8 mouse cellular contexts compared by ENCODE assay signal in genomic region chr13:41146271-41146670, GRCm38 (mm10). TPM values are rescaled to one million over a fixed set of nuclear protein-coding genes. Genes with fewer than 3 reads are reported as not detected.
DNase-seq lines count a peak whose midpoint lies in the region; ATAC-seq and TF ChIP-seq lines count a peak whose summit lies in the region.

No protein-coding gene starts in this region.

- intact Hi-C loops in heart, postnatal 10 days (cut with DNase I) = loop anchor here (5.0 kb wide), 1 partner anchor 426 kb away; no protein-coding TSS in a partner anchor
- intact Hi-C loops in left cerebral cortex, postnatal 10 days (cut with DNase I) = no loop called here

- H3K9ac ChIP-seq in kidney, embryonic 14.5 days (ENCODE audit: low read depth, low read length) = no peak overlapping the region

- H3K27me3 ChIP-seq in kidney, embryonic 14.5 days (ENCODE audit: control insufficient read depth, insufficient read depth, low read length) = no peaks in the 10 kb centered on the region
- no peaks in the 10 kb centered on the region for H3K27me3 ChIP-seq in thymus, adult 2 months (ENCODE audit: control insufficient read depth, insufficient read depth, low read length)

- no peak overlapping the region for H3K4me2 ChIP-seq in kidney, embryonic 14.5 days (replicated peaks; ENCODE audit: low read depth, low read length)

- no peaks in the 10 kb centered on the region for H3K36me3 ChIP-seq in kidney, embryonic 14.5 days (ENCODE audit: control insufficient read depth, insufficient read depth, low read length)
- H3K36me3 ChIP-seq in thymus, adult 2 months (ENCODE audit: control insufficient read depth, insufficient read depth, low read length) = no peaks in the 10 kb centered on the region

- WGBS in kidney, embryonic 14.5 days = 84% methylated on average over 10 of the region's 10 CpGs
- 74% methylated on average over 10 of the region's 10 CpGs for WGBS in thymus, adult 2 months

- DNase-seq in kidney, adult 11 months = peak; percentile 42
- peak; percentile 60 for DNase-seq in adipocyte (ENCODE audit: low spot score)
- peak; percentile 46 to 60 for DNase-seq in cerebellum, postnatal 4 days (ENCODE audit: low spot score in 2 of 2)
- DNase-seq in heart, postnatal 10 days = peak; percentile 53 to 73
- DNase-seq in left cerebral cortex, postnatal 10 days (ENCODE audit: extremely low spot score in 1 of 2, low spot score in 2 of 2) = peak; percentile 31 to 46
- peak; percentile 30 to 37 for DNase-seq in natural killer cell, adult 2 months (ENCODE audit: low spot score in 2 of 2)
- DNase-seq in thymus, adult 2 months = peak; percentile 55

- TF ChIP-seq CTCF in thymus, adult 2 months (IDR thresholded peaks at IDR 0.05; ENCODE audit: borderline replicate concordance, control insufficient read depth, extremely low read depth, insufficient read depth, low read length, poor library complexity) = peak; percentile 14; the same call in 1 of the 2 replicates

- no peak overlapping the region for H3K4me3 ChIP-seq in kidney, embryonic 14.5 days (ENCODE audit: low read length)
- H3K4me3 ChIP-seq in thymus, adult 2 months (ENCODE audit: control insufficient read depth, insufficient read depth, low read length) = no peak overlapping the region

- H3K4me1 ChIP-seq in kidney, embryonic 14.5 days (ENCODE audit: control insufficient read depth, insufficient read depth, low read length) = no peaks in the 10 kb centered on the region
- no peaks in the 10 kb centered on the region for H3K4me1 ChIP-seq in thymus, adult 2 months (replicated peaks; ENCODE audit: control insufficient read depth, insufficient read depth, low read length)

- no peak for ATAC-seq in kidney, embryonic 14.5 days (ENCODE audit: low FRiP score, low TSS enrichment)

- no peak overlapping the region for H3K27ac ChIP-seq in kidney, embryonic 14.5 days (ENCODE audit: low read depth, low read length)
- no peak overlapping the region for H3K27ac ChIP-seq in thymus, adult 2 months (ENCODE audit: control insufficient read depth, insufficient read depth, low read length)

- no peaks in the 10 kb centered on the region for H3K9me3 ChIP-seq in kidney, embryonic 14.5 days (ENCODE audit: control insufficient read depth, low read length)

- TF ChIP-seq POLR2A in thymus, adult 2 months (IDR thresholded peaks at IDR 0.05; ENCODE audit: control insufficient read depth, extremely low read depth, insufficient read depth, low read length, poor library complexity) = no peak

RNA-seq across cellular contexts. Expression of gene Sycp2l, which starts 32.2 kb away (rescaled TPM):
- not detected in 2 replicates for polyA plus RNA-seq in kidney, embryonic 14.5 days (2014; fragmentation: Nextera tagmentation; extraction: Ambion mirVana)
- total RNA-seq in heart, postnatal 10 days (2021) = not detected
- total RNA-seq in left cerebral cortex, postnatal 10 days (2021) = under 1 TPM in 1 of 2 experiments, not detected in 1; 0.49 TPM
- 0.03 and 0.05 TPM in 2 replicates for polyA plus RNA-seq in thymus, adult 2 months (2012; rRNA removed)

RNA-seq across cellular contexts. Expression of gene Gcm2, which starts 35.4 kb away (rescaled TPM):
- not detected in 2 replicates for polyA plus RNA-seq in kidney, embryonic 14.5 days (2014; fragmentation: Nextera tagmentation; extraction: Ambion mirVana)
- not detected for total RNA-seq in heart, postnatal 10 days (2021)
- total RNA-seq in left cerebral cortex, postnatal 10 days (2021) = not detected
- polyA plus RNA-seq in thymus, adult 2 months (2012; rRNA removed) = 0.08 and 0.23 TPM in 2 replicates
